Mouse (Mus musculus) G1E (cell line): Measurements from ENCODE around the gene Snrpd2.

ENCODE experiments used
- CTCF ChIP-seq: IDR thresholded peaks from 2 replicates; pipeline ENCODE4 v1.5.1; 2012; ENCODE audit warnings: low read depth, low read length, inconsistent platforms, mixed read lengths
- GATA1 ChIP-seq: IDR thresholded peaks from 2 replicates; pipeline ENCODE4 v1.6.1; 2012; ENCODE audit warnings: borderline replicate concordance, low read length, inconsistent platforms, mixed read lengths
- GATA2 ChIP-seq: IDR thresholded peaks from 2 replicates; pipeline ENCODE4 v1.6.1; 2012; ENCODE audit warnings: low read depth, low read length, inconsistent platforms, borderline replicate concordance
- POLR2AphosphoS5 ChIP-seq: IDR thresholded peaks from 2 replicates; pipeline ENCODE4 v1.6.1; 2012; ENCODE audit warnings: low read depth, low read length, inconsistent platforms; ENCODE audit not compliant: insufficient replicate concordance

GRCm38 (mm10) chr7:19180862-19181429 lies 31.4 kb downstream of the Snrpd2 start:
- TF ChIP-seq CTCF (no peak), GATA1 (no peak), POLR2AphosphoS5 (no peak), GATA2 (no peak)
